Mouse (Mus musculus) stomach, embryonic 15.5 days (tissue): ENCODE data around the gene Egflam. TPM values are rescaled to one million over a fixed set of nuclear protein-coding genes. Genes with fewer than 3 reads are reported as not detected.

Experiments used
- ATAC-seq: fragments of 200-750 bp; cut with Nextera tagmentation; 2 replicates; pipeline ENCODE4 v1.8.0; 2017; ENCODE audit warnings: low read depth, moderate number of reproducible peaks, moderate TSS enrichment; ENCODE audit not compliant: insufficient read depth, low FRiP score
- H3K27ac ChIP-seq: fragments of 300-500 bp; sonication (generic); 2 replicates; pipeline ENCODE4 v1.5.1; 2015; ENCODE audit warnings: mild to moderate bottlenecking, inconsistent platforms
- H3K27me3 ChIP-seq: fragments of 300-500 bp; sonication (generic); replicated peaks from 2 replicates; pipeline ENCODE4 v1.6.1; 2015; ENCODE audit warnings: inconsistent platforms
- H3K36me3 ChIP-seq: fragments of 300-500 bp; sonication (generic); 2 replicates; pipeline ENCODE4 v1.6.1; 2015; ENCODE audit warnings: inconsistent platforms
- H3K4me1 ChIP-seq: fragments of 300-500 bp; sonication (generic); 2 replicates; pipeline ENCODE4 v1.6.1; 2015; ENCODE audit warnings: inconsistent platforms
- H3K4me2 ChIP-seq: fragments of 300-500 bp; sonication (generic); 2 replicates; pipeline ENCODE4 v1.6.1; 2015; ENCODE audit warnings: mild to moderate bottlenecking, inconsistent platforms
- H3K4me3 ChIP-seq: fragments of 300-500 bp; sonication (generic); replicated peaks from 2 replicates; pipeline ENCODE4 v1.5.1; 2015; ENCODE audit warnings: inconsistent platforms
- H3K9ac ChIP-seq: fragments of 300-500 bp; sonication (generic); 2 replicates; pipeline ENCODE4 v1.6.1; 2015; ENCODE audit warnings: inconsistent platforms
- H3K9me3 ChIP-seq: fragments of 300-500 bp; sonication (generic); 2 replicates; pipeline ENCODE4 v1.6.1; 2016; ENCODE audit warnings: inconsistent platforms
- WGBS: fragments of 180-500 bp; shearing (Covaris S2); methylation state at CpG from one replicate; pipeline ENCODE4 v1.1.7; 2015; 5-methylcytosine and 5-hydroxymethylcytosine counted together
- polyA plus RNA-seq: library from polyadenylated mRNA; unstranded; fragments of >200 nt; fragmentation: Nextera tagmentation; extraction: Ambion mirVana; gene quantifications from 2 replicates; pipeline ENCODE4 v1.2.1, GENCODE M21; 2015

The Egflam gene
- polyA plus RNA-seq, 1 experiment from 2014 or later, result 19.0 TPM

- Histone ChIP-seq H3K36me3 (peaks cover 13% of the 10 kb centered on the region; the same call in 1 of the 2 replicates), H3K4me1 (no peaks in the 10 kb centered on the region), H3K4me3 (no peak overlapping the region), H3K4me2 (no peak overlapping the region), H3K27me3 (no peaks in the 10 kb centered on the region), H3K9me3 (no peaks in the 10 kb centered on the region), H3K9ac (no peak overlapping the region), H3K27ac (no peak overlapping the region)
- 94% methylated on average over 2 of the region's 2 CpGs for WGBS
- ATAC-seq, result no peak
These were observed 205.6 kb downstream of the Egflam start for GRCm38 (mm10) chr15:7192582-7192981.

DNA sequence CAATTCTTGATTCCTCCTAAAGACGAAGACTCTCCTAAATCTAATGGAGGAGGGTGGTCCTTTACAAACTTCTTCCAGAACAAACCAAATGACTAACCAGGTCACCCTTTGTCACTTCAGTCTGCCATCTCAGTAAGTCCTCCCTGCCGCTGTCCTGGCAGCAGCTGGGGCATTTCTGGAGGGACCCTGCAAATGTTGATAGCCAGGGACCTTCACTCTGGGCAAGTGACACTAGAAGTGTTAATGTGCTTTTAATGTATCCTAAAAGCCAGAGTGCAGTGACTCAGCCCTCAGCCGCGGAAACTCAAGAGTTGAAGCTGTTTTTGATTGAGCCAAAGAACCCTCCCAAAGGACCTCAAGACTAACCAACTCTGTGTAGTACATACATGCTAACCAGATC lies 207.1 kb downstream of the Egflam start:
- Histone ChIP-seq H3K27ac (no peak overlapping the region), H3K4me2 (no peak overlapping the region), H3K27me3 (no peaks in the 10 kb centered on the region), H3K4me1 (no peaks in the 10 kb centered on the region), H3K36me3 (peaks cover 13% of the 10 kb centered on the region; the same call in 1 of the 2 replicates), H3K9me3 (no peaks in the 10 kb centered on the region), H3K9ac (no peak overlapping the region), H3K4me3 (no peak overlapping the region)
- WGBS, result 78% methylated on average over 4 of the region's 4 CpGs
- ATAC-seq, result no peak

GRCm38 (mm10) chr15:7189678-7190454 lies 208.3 kb downstream of the Egflam start:
- Histone ChIP-seq H3K27me3 (no peaks in the 10 kb centered on the region), H3K4me1 (no peaks in the 10 kb centered on the region), H3K4me2 (no peak overlapping the region), H3K9ac (no peak overlapping the region), H3K36me3 (peaks cover 18% of the 10 kb centered on the region), H3K27ac (no peak overlapping the region), H3K9me3 (no peaks in the 10 kb centered on the region), H3K4me3 (no peak overlapping the region)
- 82% methylated on average over 22 of the region's 22 CpGs for WGBS
- ATAC-seq, result no peak

GRCm38 (mm10) chr15:7187682-7188081 lies 210.5 kb downstream of the Egflam start:
- ATAC-seq, result no peak
- Histone ChIP-seq H3K9me3 (no peaks in the 10 kb centered on the region), H3K4me2 (no peak overlapping the region), H3K27ac (no peak overlapping the region), H3K4me3 (no peak overlapping the region), H3K4me1 (no peaks in the 10 kb centered on the region), H3K36me3 (peaks cover 18% of the 10 kb centered on the region), H3K27me3 (no peaks in the 10 kb centered on the region), H3K9ac (no peak overlapping the region)
- 82% methylated on average over 6 of the region's 6 CpGs for WGBS

GRCm38 (mm10) chr15:7180576-7180975 lies 217.6 kb downstream of the Egflam start:
- WGBS, result 73% methylated on average over 6 of the region's 6 CpGs

GRCm38 (mm10) chr15:7173776-7174175 lies 224.4 kb downstream of the Egflam start:
- Histone ChIP-seq H3K27me3 (no peaks in the 10 kb centered on the region), H3K4me1 (0 out of 2 replicates have a peak, but pooled peaks cover 4% of the 10 kb centered on the region), H3K36me3 (peaks cover 6% of the 10 kb centered on the region; the same call in 1 of the 2 replicates), H3K9ac (no peak overlapping the region), H3K27ac (no peak overlapping the region), H3K4me2 (no peak overlapping the region), H3K4me3 (no peak overlapping the region), H3K9me3 (no peaks in the 10 kb centered on the region)
- no peak for ATAC-seq
- 85% methylated on average over 8 of the region's 8 CpGs for WGBS

More at GRCm38 (mm10) chr15:7180576-7180975, 217.6 kb downstream of the Egflam start:
- H3K4me1 ChIP-seq, result no peaks in the 10 kb centered on the region
- ATAC-seq, result no peak
- no peak overlapping the region for H3K4me2 ChIP-seq
- H3K4me3 ChIP-seq, result no peak overlapping the region
- no peaks in the 10 kb centered on the region for H3K27me3 ChIP-seq
- H3K27ac ChIP-seq, result no peak overlapping the region
- peaks cover 4% of the 10 kb centered on the region; the same call in 1 of the 2 replicates for H3K36me3 ChIP-seq
- no peaks in the 10 kb centered on the region for H3K9me3 ChIP-seq
- no peak overlapping the region for H3K9ac ChIP-seq

DNA sequence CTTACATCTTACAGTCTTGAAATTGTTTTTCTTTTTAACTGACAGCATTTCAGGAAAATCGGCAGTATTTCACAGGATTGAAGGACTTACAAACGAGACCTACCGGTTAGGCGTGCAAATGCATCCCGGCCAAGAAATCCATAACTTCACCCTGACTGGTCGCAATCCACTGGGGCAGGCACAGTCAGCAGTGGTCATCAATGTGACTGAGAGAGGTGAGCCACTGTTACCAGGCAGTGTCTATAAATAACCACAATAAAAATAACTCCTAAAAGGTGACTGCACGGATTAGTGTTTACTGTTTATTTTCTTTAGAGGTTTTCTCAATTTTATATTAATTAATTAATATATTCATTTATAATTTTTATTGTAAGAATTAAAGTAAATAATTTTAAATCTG lies 224.8 kb downstream of the Egflam start:
- WGBS, result 78% methylated on average over 7 of the region's 7 CpGs
- Histone ChIP-seq H3K9ac (no peak overlapping the region), H3K9me3 (no peaks in the 10 kb centered on the region), H3K4me3 (no peak overlapping the region), H3K27me3 (no peaks in the 10 kb centered on the region), H3K4me1 (0 out of 2 replicates have a peak, but pooled peaks cover 4% of the 10 kb centered on the region), H3K36me3 (peaks cover 6% of the 10 kb centered on the region; the same call in 1 of the 2 replicates), H3K27ac (no peak overlapping the region), H3K4me2 (no peak overlapping the region)
- no peak for ATAC-seq

DNA sequence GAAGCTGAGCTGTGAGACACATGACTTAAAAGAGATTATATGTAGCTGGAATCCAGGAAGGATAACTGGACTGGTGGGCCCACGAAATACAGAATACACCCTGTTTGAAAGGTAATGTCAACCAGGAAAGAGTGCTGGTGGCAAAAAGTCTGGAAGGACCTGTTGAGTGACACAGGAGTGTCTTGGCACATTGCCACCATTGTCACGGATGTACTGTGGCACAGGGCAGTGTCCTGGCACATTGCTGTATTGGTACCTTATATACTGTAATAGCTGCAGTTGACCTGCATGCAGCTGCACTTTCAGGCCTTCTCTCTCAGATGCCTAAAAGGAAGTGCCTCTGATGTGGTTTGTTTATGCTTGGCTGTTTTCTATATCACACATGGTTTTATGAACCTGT lies 225.3 kb downstream of the Egflam start:
- Histone ChIP-seq H3K27me3 (no peaks in the 10 kb centered on the region), H3K4me3 (no peak overlapping the region), H3K27ac (no peak overlapping the region), H3K4me2 (no peak overlapping the region), H3K9ac (no peak overlapping the region), H3K36me3 (peaks cover 6% of the 10 kb centered on the region; the same call in 1 of the 2 replicates), H3K9me3 (no peaks in the 10 kb centered on the region), H3K4me1 (0 out of 2 replicates have a peak, but pooled peaks cover 4% of the 10 kb centered on the region)
- ATAC-seq, result no peak
- 66% methylated on average over 2 of the region's 2 CpGs for whole genome bisulfite sequencing

- WGBS, result 42% methylated on average over 11 of the region's 11 CpGs
- no peak overlapping the region for H3K27ac ChIP-seq
- no peaks in the 10 kb centered on the region for H3K9me3 ChIP-seq
- no peaks in the 10 kb centered on the region for H3K27me3 ChIP-seq
- no peak overlapping the region for H3K4me2 ChIP-seq
- H3K36me3 ChIP-seq, result peaks cover 6% of the 10 kb centered on the region; the same call in 1 of the 2 replicates
- no peak overlapping the region for H3K4me3 ChIP-seq
- H3K9ac ChIP-seq, result no peak overlapping the region
- ATAC-seq, result peak; percentile 32; the same call in 1 of the 2 replicates
- 0 out of 2 replicates have a peak, but pooled peaks cover 4% of the 10 kb centered on the region for H3K4me1 ChIP-seq
These were observed 230.2 kb downstream of the Egflam start for GRCm38 (mm10) chr15:7167906-7168532.

DNA sequence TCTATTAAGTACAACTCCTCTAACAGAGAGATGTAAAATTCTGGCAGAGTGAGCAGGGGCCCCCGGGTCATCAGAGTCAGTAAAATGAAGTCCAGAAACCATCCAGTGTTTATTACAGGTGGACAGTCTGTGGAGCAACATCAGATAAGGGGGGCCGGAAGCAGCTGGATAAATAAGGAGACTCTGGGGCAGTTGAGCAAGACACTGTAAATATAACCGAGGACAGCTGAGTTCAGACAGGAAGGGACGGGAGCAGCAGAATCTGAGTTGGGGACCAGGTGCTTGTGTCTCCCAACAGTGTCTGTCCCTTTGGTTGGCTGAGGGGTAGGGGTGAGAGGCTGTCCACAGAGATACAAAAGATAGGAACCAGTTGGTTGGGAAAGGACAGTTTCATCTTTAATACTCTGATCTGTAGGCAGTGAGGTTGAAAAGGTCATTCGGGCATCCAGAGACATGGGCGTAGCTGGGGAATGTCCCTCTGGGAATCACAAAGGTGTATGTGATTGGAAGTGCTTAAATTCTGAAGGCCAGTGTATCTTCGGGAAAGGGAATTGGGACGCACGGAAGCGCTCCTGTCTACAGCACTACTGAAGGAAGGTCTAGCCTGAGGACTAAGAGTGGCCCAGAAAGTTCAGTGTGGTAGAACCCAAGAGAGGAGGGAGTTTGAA lies 230.8 kb downstream of the Egflam start:
- no peaks in the 10 kb centered on the region for H3K27me3 ChIP-seq
- no peak overlapping the region for H3K27ac ChIP-seq
- WGBS, result 67% methylated on average over 10 of the region's 10 CpGs
- H3K4me1 ChIP-seq, result no peaks in the 10 kb centered on the region
- no peaks in the 10 kb centered on the region for H3K9me3 ChIP-seq
- no peak overlapping the region for H3K9ac ChIP-seq
- H3K36me3 ChIP-seq, result peaks cover 6% of the 10 kb centered on the region; the same call in 1 of the 2 replicates
- peak; percentile 33; the same call in 1 of the 2 replicates for ATAC-seq
- no peak overlapping the region for H3K4me2 ChIP-seq
- no peak overlapping the region for H3K4me3 ChIP-seq

DNA sequence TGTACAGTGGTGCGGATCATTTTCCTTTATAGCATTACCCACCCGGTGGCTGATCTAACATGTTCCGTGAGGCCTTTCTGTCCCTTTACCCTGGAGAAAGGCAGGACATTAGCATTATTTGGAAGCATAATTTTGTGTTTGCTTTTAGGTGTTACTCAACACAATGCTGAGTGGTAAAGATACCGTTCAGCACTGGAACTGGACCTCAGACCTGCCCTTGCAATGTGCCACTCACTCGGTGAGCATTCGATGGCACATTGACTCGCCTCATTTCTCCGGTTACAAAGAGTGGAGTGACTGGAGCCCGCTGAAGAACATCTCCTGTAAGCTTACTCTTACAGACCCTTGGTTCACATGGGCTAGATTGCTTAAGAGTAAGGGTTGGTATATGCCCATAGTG lies 231.5 kb downstream of the Egflam start:
- 83% methylated on average over 9 of the region's 9 CpGs for WGBS
- no peak overlapping the region for H3K9ac ChIP-seq
- H3K27me3 ChIP-seq, result no peaks in the 10 kb centered on the region
- no peak overlapping the region for H3K4me3 ChIP-seq
- H3K36me3 ChIP-seq, result peaks cover 6% of the 10 kb centered on the region; the same call in 1 of the 2 replicates
- no peaks in the 10 kb centered on the region for H3K4me1 ChIP-seq
- ATAC-seq, result no peak
- no peaks in the 10 kb centered on the region for H3K9me3 ChIP-seq
- H3K4me2 ChIP-seq, result no peak overlapping the region
- no peak overlapping the region for H3K27ac ChIP-seq
